Mouse (Mus musculus): ENCODE data around the gene Cdh18.
"Not testable (repeated sequence)": the region's sequence is repeated elsewhere in the genome, so short reads cannot be mapped to it uniquely, and the experiment has no call there.

Cdh18 gene

GRCm38 (mm10) chr15:22548711-22549271 lies at the start of gene Cdh18:
Gene Cdh18 (plus strand): TSS chr15:22549022.
- no peak for DNase-seq (ENCODE audit: low spot score in 2 of 2)

DNA sequence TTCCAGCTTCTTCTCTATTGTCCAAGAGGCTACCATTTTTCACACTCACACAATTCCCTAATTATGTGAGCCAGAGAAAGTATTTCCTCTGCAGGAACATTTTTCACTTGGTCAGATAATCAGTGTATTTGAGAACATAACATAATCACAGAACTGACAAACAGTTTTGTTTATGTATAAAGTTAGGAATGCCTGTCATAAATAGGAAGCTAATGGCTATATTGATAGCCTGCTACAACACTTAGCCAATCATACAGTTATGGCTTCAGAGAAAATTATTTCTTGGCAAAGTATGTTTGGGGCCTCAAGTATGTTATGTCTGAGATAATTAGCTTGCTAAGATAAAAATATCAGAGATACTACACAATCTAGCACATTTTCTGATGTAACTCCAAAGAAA lies 37.6 kb upstream of the Cdh18 start:
- no peak for DNase-seq (ENCODE audit: low spot score in 2 of 2)

GRCm38 (mm10) chr15:22535828-22536227 lies 13.0 kb upstream of the Cdh18 start:
- DNase-seq (ENCODE audit: low spot score in 2 of 2) = no peak

GRCm38 (mm10) chr15:22577974-22578616 lies 29.3 kb downstream of the Cdh18 start:
- no peak for DNase-seq (ENCODE audit: low spot score in 2 of 2)

GRCm38 (mm10) chr15:22578617-22578990 lies 29.8 kb downstream of the Cdh18 start:
- DNase-seq (ENCODE audit: low spot score in 2 of 2) = no peak

DNA sequence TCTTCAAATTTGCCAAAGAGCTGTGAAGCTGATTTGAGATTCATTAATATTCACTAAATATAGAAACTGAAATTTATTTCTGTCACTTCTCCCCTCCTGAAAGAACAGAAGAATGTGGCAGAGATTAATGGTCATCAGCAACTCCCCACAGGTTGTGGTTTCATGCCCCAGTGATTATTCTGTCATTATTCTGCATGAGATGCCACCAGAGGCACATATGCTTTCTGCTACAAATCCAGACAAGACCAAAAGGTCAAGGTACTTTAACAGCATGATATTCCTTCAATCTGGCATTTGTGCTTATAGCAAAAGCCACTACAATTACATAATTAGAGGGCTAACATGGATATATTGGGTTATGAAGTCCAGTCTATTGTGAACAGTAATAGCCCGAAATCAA lies 35.8 kb downstream of the Cdh18 start:
- DNase-seq (ENCODE audit: low spot score in 2 of 2) = no peak

DNA sequence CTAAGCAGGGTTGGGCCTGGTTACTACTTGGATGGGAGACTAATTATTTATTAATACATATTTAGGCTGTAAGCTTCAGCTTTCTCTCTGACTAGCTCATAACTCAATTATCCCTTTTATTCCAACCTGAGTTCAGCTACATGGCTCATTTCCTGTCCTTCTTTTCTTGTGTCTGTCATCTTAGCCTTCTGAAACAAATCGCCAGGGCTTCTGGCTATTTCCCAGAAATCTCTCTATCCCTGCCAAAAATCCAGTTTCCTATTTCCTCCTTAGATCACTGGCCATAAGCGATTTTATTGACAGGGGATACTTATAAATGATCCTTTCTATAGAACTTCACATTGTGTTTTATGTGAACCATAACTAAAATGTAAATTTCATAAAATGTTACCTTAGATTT lies 167.6 kb downstream of the Cdh18 start:
- DNase-seq (ENCODE audit: low spot score in 2 of 2) = no peak

GRCm38 (mm10) chr15:22717681-22718080 lies 168.9 kb downstream of the Cdh18 start:
- DNase-seq (ENCODE audit: low spot score in 2 of 2) = no peak

- no peak for DNase-seq (ENCODE audit: low spot score in 2 of 2)
Measured at GRCm38 (mm10) chr15:22726574-22726973, 177.8 kb downstream of the Cdh18 start.

DNA sequence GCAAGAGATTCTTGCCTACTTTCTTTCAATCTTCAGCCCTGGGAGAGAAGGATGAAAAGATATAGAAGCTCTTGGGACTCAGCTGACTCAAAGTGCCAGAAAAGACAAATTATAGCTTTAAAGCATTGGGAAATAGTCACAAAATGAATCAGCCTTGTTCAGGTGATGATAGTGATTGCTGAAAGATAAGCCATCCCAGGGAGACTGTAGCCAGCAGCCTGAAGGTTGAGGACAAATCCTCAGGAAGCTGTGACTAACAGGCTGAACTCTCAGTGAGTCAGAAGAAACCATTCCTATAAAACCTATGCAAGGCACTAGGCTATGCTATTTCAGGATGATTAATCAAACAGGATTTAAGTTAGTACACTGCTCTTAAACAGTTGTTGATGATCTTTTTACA lies 184.2 kb downstream of the Cdh18 start:
- no peak for DNase-seq (ENCODE audit: low spot score in 2 of 2)

GRCm38 (mm10) chr15:22736165-22736564 lies 187.3 kb downstream of the Cdh18 start:
- DNase-seq (ENCODE audit: low spot score in 2 of 2) = no peak

GRCm38 (mm10) chr15:22761257-22761656 lies 212.4 kb downstream of the Cdh18 start:
- not testable (repeated sequence) for DNase-seq (ENCODE audit: low spot score in 2 of 2)

DNA sequence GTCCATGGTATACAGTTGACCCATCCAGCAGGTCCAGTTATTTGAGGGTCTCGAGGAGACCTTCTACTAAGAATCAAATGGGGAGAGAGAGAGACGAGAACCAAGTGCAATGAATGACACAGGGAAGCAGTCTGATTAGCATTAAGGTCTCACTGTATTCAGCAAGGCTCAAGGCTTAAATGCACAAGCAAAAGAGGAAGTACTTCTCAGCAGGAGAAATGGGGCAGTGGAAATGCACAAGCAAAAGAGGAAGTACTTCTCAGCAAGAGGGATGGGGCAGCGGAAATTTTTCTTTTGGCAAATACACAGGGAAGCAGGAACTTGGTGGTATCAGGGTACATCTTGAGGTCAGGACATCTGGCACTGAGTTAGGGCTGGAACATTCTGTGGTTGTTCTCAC lies 217.8 kb downstream of the Cdh18 start:
- DNase-seq (ENCODE audit: low spot score in 2 of 2) = not testable (repeated sequence)

DNA sequence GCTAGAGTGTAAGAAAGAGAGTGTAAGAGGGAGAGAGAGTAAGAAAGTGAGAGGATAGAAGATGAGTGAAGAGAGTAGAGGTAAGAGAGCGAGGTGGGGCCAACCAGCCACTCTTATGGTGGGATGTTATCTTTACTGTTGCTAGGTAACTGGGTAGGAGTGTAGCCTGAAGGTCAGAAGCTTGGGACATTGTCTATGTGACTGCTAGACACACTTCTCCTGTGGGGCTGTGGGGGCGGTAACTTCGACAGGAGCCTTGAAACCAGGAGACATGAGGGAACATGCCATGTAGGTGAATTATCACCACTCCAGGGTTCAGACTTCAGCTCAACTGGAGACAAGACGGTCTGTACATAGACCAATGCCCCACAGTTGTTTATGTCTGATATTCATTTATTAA lies 227.5 kb downstream of the Cdh18 start:
- DNase-seq (ENCODE audit: low spot score in 2 of 2) = no peak

GRCm38 (mm10) chr15:22789696-22790095 lies 240.9 kb downstream of the Cdh18 start:
- no peak for DNase-seq (ENCODE audit: low spot score in 2 of 2)

DNA sequence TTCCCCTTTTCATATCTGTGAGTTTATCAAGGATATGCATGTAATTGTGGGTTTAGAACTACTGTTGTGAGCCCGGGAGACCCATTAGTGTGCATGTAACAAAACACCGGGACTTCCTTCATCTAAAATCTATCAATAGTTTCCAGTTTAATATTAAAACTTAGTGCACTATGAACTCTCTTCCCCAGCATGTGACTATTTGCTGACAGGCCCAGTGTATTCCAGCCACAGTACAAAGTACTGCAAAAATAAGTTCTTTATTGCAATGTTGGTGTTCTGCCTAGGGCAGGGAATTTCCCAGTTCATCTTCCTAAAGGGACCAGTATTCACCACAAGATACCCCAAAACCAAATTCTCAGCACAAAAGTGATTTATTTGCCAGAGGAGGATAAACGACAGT lies 243.0 kb downstream of the Cdh18 start:
- no peak for DNase-seq (ENCODE audit: low spot score in 2 of 2)

- no peak for DNase-seq (ENCODE audit: low spot score in 2 of 2)
Measured at GRCm38 (mm10) chr15:22833127-22833526, 284.3 kb downstream of the Cdh18 start.

- no peak for DNase-seq (ENCODE audit: low spot score in 2 of 2)
Measured at GRCm38 (mm10) chr15:22837173-22837572, 288.4 kb downstream of the Cdh18 start.

GRCm38 (mm10) chr15:22857704-22858103 lies 308.9 kb downstream of the Cdh18 start:
- no peak for DNase-seq (ENCODE audit: low spot score in 2 of 2)

DNA sequence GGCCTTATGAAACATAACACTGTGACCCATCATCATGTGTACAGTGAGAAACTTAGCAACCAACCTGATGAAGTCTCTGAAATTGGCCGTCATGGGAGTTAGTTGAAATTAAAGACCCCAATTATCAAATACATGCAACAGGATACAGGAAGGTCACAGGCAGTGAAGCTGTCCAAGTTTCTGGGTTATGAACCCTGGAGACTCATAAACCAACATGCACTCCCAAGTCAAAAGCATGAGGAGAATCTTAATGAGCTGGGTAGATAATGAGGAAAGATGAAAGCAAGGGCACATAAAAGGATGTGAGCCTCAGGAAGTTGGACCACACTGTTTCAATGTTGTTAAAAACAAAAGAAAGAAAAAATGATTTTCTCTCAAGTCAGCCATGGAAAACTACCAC lies 321.9 kb downstream of the Cdh18 start:
- no peak for DNase-seq (ENCODE audit: low spot score in 2 of 2)

DNA sequence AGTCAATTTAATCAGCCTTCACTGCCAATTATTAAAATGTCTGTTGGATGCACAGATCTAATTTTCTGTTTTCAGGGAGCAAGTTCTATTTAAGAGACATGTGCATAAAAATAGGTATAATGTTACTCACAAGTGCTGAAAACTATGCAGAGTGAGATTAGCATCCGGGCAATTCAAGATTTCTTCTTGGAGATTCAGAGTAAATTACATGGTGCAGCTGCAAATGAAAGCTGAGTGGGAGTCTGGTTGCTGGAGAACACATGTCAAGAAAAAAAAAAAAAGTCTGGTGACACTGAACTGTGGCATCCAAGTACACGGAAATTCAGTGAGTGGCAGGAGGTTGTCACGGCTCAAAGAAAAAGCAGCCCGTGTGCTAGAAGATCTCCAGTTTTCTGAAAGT lies 348.9 kb downstream of the Cdh18 start:
- no peak for DNase-seq (ENCODE audit: low spot score in 2 of 2)

DNA sequence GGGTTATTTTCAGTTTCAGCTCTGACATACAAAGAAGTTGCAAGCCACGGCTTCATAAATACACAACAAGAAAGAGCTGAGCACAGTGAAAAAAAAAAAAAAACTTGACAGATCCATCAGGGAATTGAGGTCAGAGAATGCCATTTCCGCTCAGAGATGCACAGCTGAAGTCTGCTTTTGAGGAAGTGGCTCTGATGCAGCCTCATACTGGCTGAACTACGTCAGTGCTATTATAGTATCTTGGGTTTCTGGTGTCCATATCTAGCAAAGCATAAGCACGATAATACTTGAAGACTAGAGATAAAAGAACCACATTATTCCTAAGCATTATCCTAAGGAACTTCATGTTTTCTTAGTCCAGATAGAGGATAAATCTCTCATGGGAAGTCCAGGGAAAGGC lies 349.4 kb downstream of the Cdh18 start:
- DNase-seq (ENCODE audit: low spot score in 2 of 2) = no peak

DNA sequence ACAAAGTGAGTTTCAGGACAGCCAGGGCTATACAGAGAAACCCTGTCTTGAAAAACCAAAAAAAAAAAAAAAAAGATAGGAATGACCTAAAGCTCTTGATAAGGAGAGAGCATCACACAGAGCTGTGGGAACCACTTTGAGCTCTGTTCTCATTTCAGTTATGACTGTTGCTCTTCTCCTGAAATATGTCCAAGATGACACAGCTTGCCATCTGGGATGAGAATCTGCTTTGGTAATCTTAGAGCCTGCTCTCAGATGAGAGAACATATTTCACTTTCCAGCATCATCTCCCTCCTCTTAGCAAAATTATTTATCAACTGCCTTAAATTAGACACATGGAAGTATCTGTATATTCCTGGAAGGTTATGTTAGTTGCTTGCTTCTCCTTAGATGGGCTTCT lies 365.6 kb downstream of the Cdh18 start:
- DNase-seq (ENCODE audit: low spot score in 2 of 2) = no peak

GRCm38 (mm10) chr15:22934293-22934692 lies 385.5 kb downstream of the Cdh18 start:
- DNase-seq (ENCODE audit: low spot score in 2 of 2) = no peak

Data from urinary bladder, postnatal 4 days (tissue).